Mouse (Mus musculus) liver, embryonic 13.5 days (tissue): ENCODE data around the gene Tmem126a. TPM values are rescaled to one million over a fixed set of nuclear protein-coding genes. Genes with fewer than 3 reads are reported as not detected.

Experiments used
- ATAC-seq: fragments of 200-750 bp; cut with Nextera tagmentation; 2 replicates; pipeline ENCODE4 v1.8.0; 2017; ENCODE audit warnings: low read depth, mild to moderate bottlenecking, moderate number of reproducible peaks, moderate library complexity
- DNase-seq: peaks from one replicate; pipeline ENCODE4 v3.0.0; 2022
- H3K27ac ChIP-seq: fragments of 300-500 bp; sonication (generic); 2 replicates; pipeline ENCODE4 v1.5.1; 2015; ENCODE audit warnings: moderate library complexity, mild to moderate bottlenecking, inconsistent platforms
- H3K27me3 ChIP-seq: fragments of 300-500 bp; sonication (generic); 2 replicates; pipeline ENCODE4 v1.6.1; 2015; ENCODE audit warnings: mild to moderate bottlenecking, inconsistent platforms
- H3K36me3 ChIP-seq: fragments of 300-500 bp; sonication (generic); 2 replicates; pipeline ENCODE4 v1.6.1; 2015; ENCODE audit warnings: mild to moderate bottlenecking, inconsistent platforms
- H3K4me1 ChIP-seq: fragments of 300-500 bp; sonication (generic); replicated peaks from 2 replicates; pipeline ENCODE4 v1.6.1; 2015; ENCODE audit warnings: inconsistent platforms
- H3K4me2 ChIP-seq: fragments of 300-500 bp; sonication (generic); 2 replicates; pipeline ENCODE4 v1.6.1; 2015; ENCODE audit warnings: inconsistent platforms, mild to moderate bottlenecking, moderate library complexity
- H3K4me3 ChIP-seq: fragments of 300-500 bp; sonication (generic); replicated peaks from 2 replicates; pipeline ENCODE4 v1.5.1; 2015; ENCODE audit warnings: mild to moderate bottlenecking, inconsistent platforms
- H3K9ac ChIP-seq: fragments of 300-500 bp; sonication (generic); 2 replicates; pipeline ENCODE4 v1.6.1; 2015; ENCODE audit warnings: mild to moderate bottlenecking, inconsistent platforms
- H3K9me3 ChIP-seq: fragments of 300-500 bp; sonication (generic); replicated peaks from 2 replicates; pipeline ENCODE4 v1.6.1; 2016; ENCODE audit warnings: inconsistent platforms
- WGBS: fragments of 180-500 bp; shearing (Covaris S2); methylation state at CpG from one replicate; pipeline ENCODE4 v1.1.7; 2015; ENCODE audit not compliant: insufficient replicate concordance; 5-methylcytosine and 5-hydroxymethylcytosine counted together
- polyA plus RNA-seq: library from polyadenylated mRNA; unstranded; fragments of >200 nt; fragmentation: Nextera tagmentation; extraction: Ambion mirVana; gene quantifications from 2 replicates; pipeline ENCODE4 v1.2.1, GENCODE M21; 2015

Tmem126a gene
- polyA plus RNA-seq, 1 experiment from 2014 or later = 62.5 TPM

DNA sequence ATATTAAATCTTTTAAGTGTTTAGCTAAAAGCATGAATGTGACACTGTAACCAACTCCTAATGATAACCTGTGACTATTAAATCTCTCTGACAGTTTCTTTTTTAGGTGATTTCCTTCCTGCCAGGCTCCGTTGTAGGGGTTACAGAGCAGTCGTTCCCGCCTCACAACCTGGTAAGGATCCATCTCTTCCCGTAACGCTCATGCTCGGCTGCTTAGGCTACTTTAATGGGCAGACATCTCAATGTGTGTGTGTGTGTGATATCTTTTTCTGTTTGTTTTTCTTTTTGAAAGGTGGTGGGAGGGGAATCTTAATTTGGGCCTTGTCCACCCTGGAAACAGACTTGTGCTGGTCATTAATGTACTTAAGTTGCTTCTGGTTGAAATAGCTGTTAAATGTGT is 12.8 kb downstream of the Tmem126a start:
- H3K36me3 ChIP-seq = peaks cover 12% of the 10 kb centered on the region
- H3K4me1 ChIP-seq = peaks cover 9% of the 10 kb centered on the region
- H3K4me2 ChIP-seq = peak overlapping the region; percentile 86
- DNase-seq (no peak), ATAC-seq (no peak)
- H3K27ac ChIP-seq = peak overlapping the region; percentile 94
- H3K9ac ChIP-seq = peak overlapping the region; percentile 99
- under 1% methylated on average over 6 of the region's 6 CpGs for WGBS
- no peaks in the 10 kb centered on the region for H3K27me3 ChIP-seq
- H3K4me3 ChIP-seq = peak overlapping the region; percentile 98
- H3K9me3 ChIP-seq = no peaks in the 10 kb centered on the region

DNA sequence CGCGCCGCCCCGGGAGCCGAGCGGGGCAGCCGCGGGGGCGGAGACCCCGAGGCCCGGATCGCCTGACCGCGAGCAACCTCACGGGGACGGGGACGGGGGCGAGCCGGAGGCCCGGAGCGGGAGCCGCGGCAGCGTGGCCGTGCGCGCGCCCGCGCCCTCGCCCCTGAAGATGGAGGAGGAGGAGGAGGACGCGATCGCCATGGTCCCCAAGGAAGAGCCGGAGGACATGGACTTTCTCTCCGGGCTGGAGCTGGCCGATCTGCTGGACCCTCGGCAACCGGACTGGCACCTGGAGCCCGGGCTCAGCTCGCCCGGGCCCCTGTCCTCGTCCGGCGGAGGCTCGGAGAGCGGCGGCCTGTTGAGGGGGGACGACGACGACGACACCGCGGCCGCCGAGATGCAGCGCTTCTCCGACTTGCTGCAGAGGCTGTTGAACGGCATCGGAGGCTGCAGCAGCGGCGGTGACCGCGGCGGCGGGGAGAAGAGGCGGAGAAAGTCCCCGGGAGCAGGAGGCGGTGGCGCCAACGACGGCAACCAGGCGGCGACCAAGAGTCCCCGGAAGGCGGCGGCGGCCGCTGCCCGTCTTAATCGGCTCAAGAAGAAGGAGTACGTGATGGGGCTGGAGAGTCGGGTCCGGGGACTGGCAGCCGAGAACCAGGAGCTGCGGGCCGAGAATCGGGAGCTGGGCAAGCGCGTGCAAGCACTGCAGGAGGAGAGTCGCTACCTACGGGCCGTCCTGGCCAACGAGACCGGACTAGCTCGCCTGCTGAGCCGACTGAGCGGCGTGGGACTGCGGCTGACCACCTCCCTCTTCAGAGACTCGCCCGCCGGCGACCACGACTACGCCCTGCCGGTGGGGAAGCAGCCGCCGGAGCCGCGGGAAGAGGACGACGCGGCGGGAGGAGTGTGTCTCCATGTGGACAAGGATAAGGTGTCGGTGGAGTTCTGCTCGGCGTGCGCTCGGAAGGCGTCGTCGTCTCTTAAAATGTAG is 13.6 kb downstream of the Tmem126a start:
- no peaks in the 10 kb centered on the region for H3K9me3 ChIP-seq
- peak; percentile 60 for DNase-seq
- peak overlapping the region; percentile 99 for H3K9ac ChIP-seq
- WGBS = under 1% methylated on average over 118 of the region's 123 CpGs
- ATAC-seq = peak; percentile 68
- H3K36me3 ChIP-seq = peaks cover 9% of the 10 kb centered on the region
- peak overlapping the region; percentile 94 for H3K27ac ChIP-seq
- H3K4me2 ChIP-seq = peak overlapping the region; percentile 86
- peak overlapping the region; percentile 98 for H3K4me3 ChIP-seq
- H3K27me3 ChIP-seq = no peaks in the 10 kb centered on the region
- peaks cover 9% of the 10 kb centered on the region for H3K4me1 ChIP-seq

DNA sequence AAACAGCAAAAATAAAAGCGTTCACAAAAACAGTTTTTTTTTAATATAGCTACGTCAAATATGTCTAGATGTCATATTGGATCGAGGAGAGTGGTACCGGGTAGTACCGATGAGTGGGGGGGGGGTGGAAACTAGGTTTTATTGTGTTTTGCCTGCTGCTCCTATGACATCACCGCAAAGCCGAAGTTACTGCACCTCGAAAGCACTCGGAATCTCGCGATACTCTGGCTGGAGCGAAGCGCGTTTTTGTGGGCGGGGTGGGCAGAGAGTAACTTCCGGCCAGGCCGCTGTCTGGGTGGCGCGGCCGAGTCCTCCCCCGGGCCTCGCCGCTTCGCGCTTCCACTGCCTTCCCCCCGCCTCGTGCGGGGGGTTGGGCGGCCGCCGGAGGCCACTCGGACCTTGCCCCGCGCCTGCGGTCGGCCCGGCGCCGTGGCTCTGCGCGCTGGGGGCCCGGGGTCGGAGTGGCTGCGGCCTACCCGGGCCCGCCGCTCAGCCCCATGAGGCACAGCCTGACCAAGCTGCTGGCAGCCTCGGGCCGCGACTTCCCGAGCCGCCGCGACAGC is 14.4 kb downstream of the Tmem126a start, which contains the start of gene Crebzf:
TSS of gene Crebzf (plus strand) at position 212 of the 563 bp plus-strand sequence.
- ATAC-seq = peak; percentile 92
- peak; percentile 93 for DNase-seq
- peak within 1 kb of the TSS; percentile 94 for H3K27ac ChIP-seq
- H3K9ac ChIP-seq = peak within 1 kb of the TSS; percentile 99
- no peaks in the 10 kb centered on the region for H3K27me3 ChIP-seq
- H3K4me3 ChIP-seq = peak within 1 kb of the TSS; percentile 98
- WGBS = 0% methylated on average over 43 of the region's 54 CpGs
- no peaks in the 10 kb centered on the region for H3K9me3 ChIP-seq
- peak within 1 kb of the TSS; percentile 86 for H3K4me2 ChIP-seq
- H3K4me1 ChIP-seq = peaks cover 8% of the 10 kb centered on the region
- peaks cover 5% of the 10 kb centered on the region for H3K36me3 ChIP-seq

DNA sequence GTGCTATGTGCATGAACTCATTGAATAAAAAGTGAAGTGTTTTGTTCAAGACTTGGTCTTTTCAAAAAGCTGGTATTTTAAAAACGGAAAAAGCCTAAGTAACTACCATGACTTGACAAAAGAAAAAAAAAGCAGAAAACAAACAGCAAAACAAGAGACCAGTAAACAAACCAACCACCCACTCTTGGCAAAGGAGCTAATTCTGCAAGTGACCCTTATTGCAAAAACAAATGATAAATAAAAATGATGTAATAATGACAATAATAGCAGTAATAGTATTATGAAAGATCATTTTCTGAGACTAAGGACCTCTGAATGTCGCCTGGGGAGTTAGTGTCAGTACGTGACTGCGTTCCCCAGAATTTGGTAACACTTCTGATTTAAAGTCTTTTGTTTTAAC is 15.0 kb downstream of the Tmem126a start:
- ATAC-seq = no peak
- 11% methylated on average over 4 of the region's 4 CpGs for WGBS

DNA sequence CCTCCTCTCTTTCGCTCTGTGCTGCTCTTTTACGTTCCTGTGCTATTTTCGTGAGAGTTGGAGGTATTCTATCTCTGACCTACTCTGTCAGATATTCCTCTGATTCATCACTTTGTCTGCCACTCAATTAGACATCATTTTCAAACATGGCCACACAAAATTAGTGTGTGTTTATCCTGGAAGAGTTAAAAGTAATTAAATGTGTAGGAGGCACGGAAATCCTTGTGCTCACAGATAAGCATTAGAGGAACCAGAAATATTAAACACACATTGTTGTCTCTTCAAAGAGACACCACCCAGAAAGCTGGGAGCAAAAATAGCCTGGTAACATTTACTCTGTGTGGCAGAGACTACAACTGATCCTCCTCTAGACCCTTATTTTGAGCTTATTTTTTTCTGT is 17.0 kb downstream of the Tmem126a start:
- no peak overlapping the region for H3K9ac ChIP-seq
- H3K27ac ChIP-seq = no peak overlapping the region
- no peaks in the 10 kb centered on the region for H3K4me1 ChIP-seq
- no peaks in the 10 kb centered on the region for H3K36me3 ChIP-seq
- no peaks in the 10 kb centered on the region for H3K9me3 ChIP-seq
- WGBS = 73% methylated on average over 4 of the region's 4 CpGs
- no peaks in the 10 kb centered on the region for H3K27me3 ChIP-seq
- DNase-seq (no peak), ATAC-seq (no peak)
- no peak overlapping the region for H3K4me2 ChIP-seq
- H3K4me3 ChIP-seq = no peak overlapping the region

More for the DNA sequence above, 15.0 kb downstream of the Tmem126a start:
- Histone ChIP-seq H3K4me3 (peak overlapping the region; percentile 98), H3K9ac (peak overlapping the region; percentile 99), H3K36me3 (peaks cover under 1% of the 10 kb centered on the region; the same call in 1 of the 2 replicates), H3K9me3 (no peaks in the 10 kb centered on the region), H3K4me2 (peak overlapping the region; percentile 86), H3K27ac (peak overlapping the region; percentile 77), H3K27me3 (no peaks in the 10 kb centered on the region), H3K4me1 (peaks cover 5% of the 10 kb centered on the region)
- DNase-seq = no peak

DNA sequence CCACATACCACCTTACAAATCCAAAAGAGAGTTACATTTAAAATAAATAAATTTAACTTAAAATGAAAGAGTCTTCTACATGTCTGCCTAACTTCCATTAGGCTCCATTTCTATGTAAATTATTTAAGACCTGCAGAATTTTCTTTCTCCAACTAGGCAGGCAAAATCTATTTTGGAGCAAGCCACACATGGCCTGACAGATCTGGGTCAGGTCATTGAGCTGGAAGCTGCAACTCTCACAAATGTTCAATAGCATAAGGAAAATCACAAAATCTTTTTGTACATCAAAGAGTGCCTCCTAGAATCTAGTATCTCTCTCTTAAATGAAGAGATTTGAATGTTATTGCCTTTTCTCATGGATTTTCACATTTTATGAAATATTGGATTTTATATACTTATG is 24.8 kb downstream of the Tmem126a start:
- H3K9ac ChIP-seq = no peak overlapping the region

DNA sequence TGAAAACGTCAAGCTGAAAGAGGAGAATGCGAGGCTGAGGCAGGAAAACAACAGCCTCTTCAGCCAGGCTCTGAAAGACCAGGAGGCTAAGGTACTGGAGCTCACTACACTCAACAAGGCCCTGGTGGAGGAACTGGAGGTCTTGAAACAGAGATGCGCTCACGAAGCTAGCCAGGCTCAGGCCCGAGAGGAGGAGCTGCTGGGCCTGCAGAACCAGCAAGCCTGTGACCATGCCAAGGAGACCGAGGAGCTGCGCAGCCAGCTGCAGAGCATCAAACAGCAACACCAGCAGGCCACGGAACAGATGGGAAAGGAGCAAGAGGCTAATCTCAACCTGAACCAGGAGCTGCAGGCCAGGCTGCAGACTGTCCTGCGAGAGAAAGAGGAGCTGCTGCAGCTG is 30.0 kb downstream of the Tmem126a start:
- ATAC-seq (no peak), DNase-seq (no peak)
- H3K27ac ChIP-seq = no peak overlapping the region
- H3K27me3 ChIP-seq = 0 out of 2 replicates have a peak, but pooled peaks cover 7% of the 10 kb centered on the region
- no peaks in the 10 kb centered on the region; the same call in 1 of the 2 replicates for H3K4me1 ChIP-seq
- no peak overlapping the region for H3K4me3 ChIP-seq
- peak overlapping the region; percentile 53 for H3K4me2 ChIP-seq
- no peak overlapping the region for H3K9ac ChIP-seq
- H3K36me3 ChIP-seq = no peaks in the 10 kb centered on the region
- 59% methylated on average over 9 of the region's 9 CpGs for WGBS
- H3K9me3 ChIP-seq = no peaks in the 10 kb centered on the region

More for the DNA sequence above, 24.8 kb downstream of the Tmem126a start:
- DNase-seq (no peak), ATAC-seq (no peak)
- no peaks in the 10 kb centered on the region for H3K36me3 ChIP-seq
- no peaks in the 10 kb centered on the region for H3K4me1 ChIP-seq
- H3K27ac ChIP-seq = no peak overlapping the region
- H3K9me3 ChIP-seq = no peaks in the 10 kb centered on the region
- no peak overlapping the region for H3K4me3 ChIP-seq
- H3K27me3 ChIP-seq = 0 out of 2 replicates have a peak, but pooled peaks cover under 1% of the 10 kb centered on the region
- no peak overlapping the region for H3K4me2 ChIP-seq

DNA sequence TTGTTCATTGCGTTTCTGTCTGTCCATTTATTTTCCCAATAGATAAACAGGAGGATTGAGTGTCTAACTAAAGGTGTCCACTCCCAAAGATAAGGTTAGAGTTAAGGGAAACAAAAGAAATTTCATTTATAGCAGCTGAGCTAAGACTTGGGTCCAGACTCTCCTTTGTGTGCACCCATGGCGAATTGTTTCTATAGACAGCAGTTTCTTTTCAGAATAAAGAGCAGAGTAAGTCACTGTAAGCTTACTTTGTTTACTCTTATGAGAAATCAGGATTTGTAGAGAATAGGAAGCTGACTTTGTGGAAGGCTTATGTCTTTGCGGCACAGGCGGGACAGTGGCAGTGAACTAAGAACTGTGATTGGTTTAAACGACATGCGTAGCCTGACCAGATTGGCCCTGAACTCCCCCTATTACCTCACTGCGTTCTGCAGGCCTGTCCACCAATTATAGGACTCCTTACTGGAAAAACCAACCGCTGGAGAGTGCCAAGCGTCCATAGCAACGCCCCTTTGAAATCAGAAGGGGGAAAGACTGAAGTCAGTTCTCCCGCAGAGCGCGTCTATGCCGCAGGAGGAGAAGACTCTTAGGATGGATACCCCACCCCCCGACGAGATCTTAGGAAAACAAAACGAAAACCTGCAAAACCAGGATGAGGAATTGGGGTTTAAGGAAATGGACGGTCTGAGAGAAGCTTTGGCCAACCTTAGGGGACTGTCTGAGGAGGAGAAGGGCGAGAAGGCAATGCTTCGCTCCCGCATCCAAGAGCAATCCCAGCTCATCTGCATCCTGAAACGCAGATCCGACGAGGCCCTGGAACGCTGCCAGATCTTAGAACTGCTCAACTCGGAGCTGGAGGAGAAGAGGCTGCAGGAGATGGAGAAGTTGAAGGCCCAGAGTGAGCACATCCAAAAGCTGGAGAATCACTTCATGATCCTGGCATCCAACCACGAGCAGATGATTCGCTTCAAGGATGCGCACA is 30.7 kb downstream of the Tmem126a start, which contains the start of gene Ccdc89:
TSS of gene Ccdc89 (plus strand) at position 558 of the 982 bp plus-strand sequence.
- 18% methylated on average over 29 of the region's 29 CpGs for WGBS
- 0 out of 2 replicates have a peak, but pooled peaks cover 7% of the 10 kb centered on the region for H3K27me3 ChIP-seq

DNA sequence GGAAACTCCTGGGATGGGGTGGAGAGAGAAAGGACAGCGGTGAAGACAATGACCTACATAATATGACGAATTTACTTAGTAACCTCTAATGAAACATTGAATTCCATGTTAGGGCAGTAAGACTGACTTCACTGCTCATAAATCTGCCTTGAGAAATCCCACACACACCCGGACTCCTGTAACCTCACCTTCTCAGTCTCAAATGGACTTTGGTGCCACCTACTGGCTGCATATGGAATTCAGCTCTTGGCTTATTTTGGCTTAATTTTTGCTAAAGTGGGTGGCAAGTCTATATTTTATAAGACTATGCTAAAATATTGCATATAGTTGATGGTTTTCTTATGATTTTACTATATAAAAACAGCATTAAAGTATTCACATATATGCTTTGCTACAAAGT is 47.1 kb downstream of the Tmem126a start:
- no peaks in the 10 kb centered on the region for H3K9me3 ChIP-seq
- H3K4me3 ChIP-seq = no peak overlapping the region
- H3K9ac ChIP-seq = no peak overlapping the region
- WGBS = 39% methylated on average over 3 of the region's 3 CpGs
- H3K27ac ChIP-seq = no peak overlapping the region
- no peaks in the 10 kb centered on the region for H3K27me3 ChIP-seq
- H3K4me1 ChIP-seq = no peaks in the 10 kb centered on the region
- H3K4me2 ChIP-seq = no peak overlapping the region
- DNase-seq (peak; percentile 9), ATAC-seq (no peak)
- H3K36me3 ChIP-seq = no peaks in the 10 kb centered on the region

More for the DNA sequence above, 30.7 kb downstream of the Tmem126a start, which contains the start of gene Ccdc89:
- Histone ChIP-seq H3K27ac (no peak within 1 kb of the TSS), H3K4me3 (peak within 1 kb of the TSS; percentile 29), H3K4me1 (no peaks in the 10 kb centered on the region; the same call in 1 of the 2 replicates), H3K9ac (no peak within 1 kb of the TSS), H3K9me3 (no peaks in the 10 kb centered on the region), H3K4me2 (peak within 1 kb of the TSS; percentile 53), H3K36me3 (no peaks in the 10 kb centered on the region)
- DNase-seq (peak; percentile 27), ATAC-seq (peak; percentile 92)
